Mouse (Mus musculus): ENCODE data around the gene Dlg2. TPM values are rescaled to one million over a fixed set of nuclear protein-coding genes. Genes with fewer than 3 reads are reported as not detected.

Dlg2 gene
- polyA plus RNA-seq, 1 experiment = 0.85 TPM

GRCm38 (mm10) chr7:91161643-91162175 lies 685.2 kb downstream of the Dlg2 start:
- H3K9ac ChIP-seq (ENCODE audit: low read depth, poor library complexity, severe bottlenecking) = no peak overlapping the region
- no peak overlapping the region for H3K27ac ChIP-seq (ENCODE audit: insufficient read depth, low read length)
- no peaks in the 10 kb centered on the region for H3K9me3 ChIP-seq (replicated peaks; ENCODE audit: control insufficient read depth, insufficient read depth, low read length, poor library complexity, severe bottlenecking)
- no peaks in the 10 kb centered on the region for H3K4me1 ChIP-seq (ENCODE audit: control insufficient read depth, insufficient read depth, low read length)
- no peaks in the 10 kb centered on the region for H3K27me3 ChIP-seq (ENCODE audit: control insufficient read depth, insufficient read depth, low read length, poor library complexity, severe bottlenecking)
- no peaks in the 10 kb centered on the region for H3K36me3 ChIP-seq (ENCODE audit: control insufficient read depth, insufficient read depth, low read length, poor library complexity, severe bottlenecking)
- no peak overlapping the region for H3K4me3 ChIP-seq (ENCODE audit: low read depth, low read length)
- TF ChIP-seq POLR2A (IDR thresholded peaks at IDR 0.05; ENCODE audit: insufficient read depth, low read length) (no peak), EP300 (IDR thresholded peaks at IDR 0.05; ENCODE audit: insufficient read depth, low read depth, low read length) (no peak), CTCF (IDR thresholded peaks at IDR 0.05; ENCODE audit: low read depth, low read length) (no peak)

GRCm38 (mm10) chr7:91173560-91173959 lies 697.1 kb downstream of the Dlg2 start:
- Histone ChIP-seq H3K27ac (ENCODE audit: insufficient read depth, low read length) (no peak overlapping the region), H3K9ac (ENCODE audit: low read depth, poor library complexity, severe bottlenecking) (no peak overlapping the region), H3K36me3 (ENCODE audit: control insufficient read depth, insufficient read depth, low read length, poor library complexity, severe bottlenecking) (no peaks in the 10 kb centered on the region), H3K4me1 (ENCODE audit: control insufficient read depth, insufficient read depth, low read length) (no peaks in the 10 kb centered on the region), H3K4me3 (ENCODE audit: low read depth, low read length) (no peak overlapping the region), H3K27me3 (ENCODE audit: control insufficient read depth, insufficient read depth, low read length, poor library complexity, severe bottlenecking) (no peaks in the 10 kb centered on the region), H3K9me3 (replicated peaks; ENCODE audit: control insufficient read depth, insufficient read depth, low read length, poor library complexity, severe bottlenecking) (no peaks in the 10 kb centered on the region)
- TF ChIP-seq CTCF (IDR thresholded peaks at IDR 0.05; ENCODE audit: low read depth, low read length) = no peak
- no peak for TF ChIP-seq EP300 (IDR thresholded peaks at IDR 0.05; ENCODE audit: insufficient read depth, low read depth, low read length)
- no peak for TF ChIP-seq POLR2A (IDR thresholded peaks at IDR 0.05; ENCODE audit: insufficient read depth, low read length)

DNA sequence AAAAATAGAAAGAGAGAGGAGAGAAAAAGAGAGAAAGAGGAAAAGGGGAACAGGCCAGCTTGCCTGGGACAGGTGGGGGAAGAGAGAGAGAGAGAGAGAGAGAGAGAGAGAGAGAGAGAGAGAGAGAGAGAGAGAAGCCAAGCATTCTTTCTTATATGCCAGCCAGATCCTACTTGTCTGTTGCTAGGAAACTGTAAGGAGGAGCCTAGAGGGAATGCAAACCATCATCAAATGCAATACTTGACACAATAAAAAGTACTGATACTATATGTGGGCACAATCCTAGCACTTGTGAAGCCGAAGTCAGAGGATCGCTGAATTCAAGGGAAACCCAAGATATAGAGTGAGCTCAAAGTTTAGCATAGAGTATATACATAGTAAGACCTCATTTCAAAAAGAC lies 711.7 kb downstream of the Dlg2 start:
- Histone ChIP-seq H3K9me3 (replicated peaks; ENCODE audit: control insufficient read depth, insufficient read depth, low read length, poor library complexity, severe bottlenecking) (no peaks in the 10 kb centered on the region), H3K36me3 (ENCODE audit: control insufficient read depth, insufficient read depth, low read length, poor library complexity, severe bottlenecking) (no peaks in the 10 kb centered on the region), H3K27me3 (ENCODE audit: control insufficient read depth, insufficient read depth, low read length, poor library complexity, severe bottlenecking) (no peaks in the 10 kb centered on the region), H3K27ac (ENCODE audit: insufficient read depth, low read length) (no peak overlapping the region), H3K4me1 (ENCODE audit: control insufficient read depth, insufficient read depth, low read length) (no peaks in the 10 kb centered on the region), H3K9ac (ENCODE audit: low read depth, poor library complexity, severe bottlenecking) (no peak overlapping the region), H3K4me3 (ENCODE audit: low read depth, low read length) (no peak overlapping the region)
- no peak for TF ChIP-seq POLR2A (IDR thresholded peaks at IDR 0.05; ENCODE audit: insufficient read depth, low read length)
- no peak for TF ChIP-seq EP300 (IDR thresholded peaks at IDR 0.05; ENCODE audit: insufficient read depth, low read depth, low read length)
- TF ChIP-seq CTCF (IDR thresholded peaks at IDR 0.05; ENCODE audit: low read depth, low read length) = no peak

DNA sequence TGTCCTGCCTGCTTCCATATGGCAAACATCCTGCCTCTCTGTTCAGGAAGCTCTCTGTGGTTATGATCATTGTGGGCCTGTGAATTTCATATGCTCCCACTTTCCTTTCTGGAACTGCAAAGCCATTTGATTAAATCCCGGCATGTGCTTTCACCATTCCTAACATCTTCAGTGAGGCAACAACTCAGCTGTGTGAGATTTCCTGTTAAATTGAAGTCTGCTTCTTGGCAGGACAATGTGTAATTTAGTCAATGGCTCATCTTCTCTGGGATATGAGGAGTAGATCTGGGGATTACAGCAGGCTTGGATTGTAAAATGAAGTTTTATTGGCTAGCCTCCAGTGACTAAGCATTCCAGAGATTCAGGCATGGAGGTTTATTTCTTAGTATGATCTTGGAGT lies 722.9 kb downstream of the Dlg2 start:
- no peak overlapping the region for H3K4me3 ChIP-seq (ENCODE audit: low read depth, low read length)
- H3K36me3 ChIP-seq (ENCODE audit: control insufficient read depth, insufficient read depth, low read length, poor library complexity, severe bottlenecking) = no peaks in the 10 kb centered on the region
- H3K27me3 ChIP-seq (ENCODE audit: control insufficient read depth, insufficient read depth, low read length, poor library complexity, severe bottlenecking) = no peaks in the 10 kb centered on the region
- H3K27ac ChIP-seq (ENCODE audit: insufficient read depth, low read length) = no peak overlapping the region
- TF ChIP-seq POLR2A (IDR thresholded peaks at IDR 0.05; ENCODE audit: insufficient read depth, low read length) = no peak
- no peak for TF ChIP-seq EP300 (IDR thresholded peaks at IDR 0.05; ENCODE audit: insufficient read depth, low read depth, low read length)
- no peak for TF ChIP-seq CTCF (IDR thresholded peaks at IDR 0.05; ENCODE audit: low read depth, low read length)
- H3K9me3 ChIP-seq (replicated peaks; ENCODE audit: control insufficient read depth, insufficient read depth, low read length, poor library complexity, severe bottlenecking) = no peaks in the 10 kb centered on the region
- no peaks in the 10 kb centered on the region for H3K4me1 ChIP-seq (ENCODE audit: control insufficient read depth, insufficient read depth, low read length)
- no peak overlapping the region for H3K9ac ChIP-seq (ENCODE audit: low read depth, poor library complexity, severe bottlenecking)

DNA sequence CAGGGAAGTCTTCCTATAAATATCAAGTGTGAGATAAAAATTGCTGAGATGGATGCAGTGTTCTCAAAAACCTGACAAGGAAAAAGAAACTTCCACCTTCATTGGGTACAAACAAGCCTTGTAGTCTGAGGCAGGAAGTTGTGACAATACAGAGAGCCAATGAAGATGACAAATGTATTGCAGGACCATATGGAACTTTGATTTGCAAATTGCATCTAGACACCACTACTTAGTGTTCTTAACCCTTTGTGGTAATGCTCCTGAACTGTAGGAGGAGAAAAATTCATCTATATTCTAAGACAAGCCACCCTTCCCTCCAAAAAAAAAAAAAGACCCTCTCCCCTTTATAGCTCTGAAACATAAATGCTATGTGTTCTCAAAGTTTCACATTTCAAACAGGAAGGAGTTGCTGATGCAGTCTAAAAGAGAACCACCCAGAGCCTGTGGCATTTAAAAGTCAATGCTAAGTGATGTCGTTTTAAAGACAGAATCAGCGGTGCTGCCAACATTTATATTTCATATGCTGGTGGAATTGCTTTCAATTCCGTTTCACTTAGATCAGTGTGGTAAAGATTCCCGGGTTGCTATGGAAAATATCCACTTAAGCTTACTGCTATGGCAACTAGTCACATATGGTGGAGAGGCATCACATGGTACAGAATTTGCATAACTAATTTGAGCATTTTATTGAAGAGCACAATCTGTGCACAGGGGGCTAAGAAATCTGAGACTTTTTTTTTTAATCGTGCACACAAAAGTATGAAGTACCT lies 731.8 kb downstream of the Dlg2 start:
- no peak for TF ChIP-seq EP300 (IDR thresholded peaks at IDR 0.05; ENCODE audit: insufficient read depth, low read depth, low read length)
- no peak for TF ChIP-seq CTCF (IDR thresholded peaks at IDR 0.05; ENCODE audit: low read depth, low read length)
- TF ChIP-seq POLR2A (IDR thresholded peaks at IDR 0.05; ENCODE audit: insufficient read depth, low read length) = no peak
- Histone ChIP-seq H3K27ac (ENCODE audit: insufficient read depth, low read length) (no peak overlapping the region), H3K9ac (ENCODE audit: low read depth, poor library complexity, severe bottlenecking) (no peak overlapping the region), H3K4me1 (ENCODE audit: control insufficient read depth, insufficient read depth, low read length) (no peaks in the 10 kb centered on the region), H3K4me3 (ENCODE audit: low read depth, low read length) (no peak overlapping the region), H3K9me3 (replicated peaks; ENCODE audit: control insufficient read depth, insufficient read depth, low read length, poor library complexity, severe bottlenecking) (no peaks in the 10 kb centered on the region), H3K27me3 (ENCODE audit: control insufficient read depth, insufficient read depth, low read length, poor library complexity, severe bottlenecking) (no peaks in the 10 kb centered on the region), H3K36me3 (ENCODE audit: control insufficient read depth, insufficient read depth, low read length, poor library complexity, severe bottlenecking) (no peaks in the 10 kb centered on the region)

DNA sequence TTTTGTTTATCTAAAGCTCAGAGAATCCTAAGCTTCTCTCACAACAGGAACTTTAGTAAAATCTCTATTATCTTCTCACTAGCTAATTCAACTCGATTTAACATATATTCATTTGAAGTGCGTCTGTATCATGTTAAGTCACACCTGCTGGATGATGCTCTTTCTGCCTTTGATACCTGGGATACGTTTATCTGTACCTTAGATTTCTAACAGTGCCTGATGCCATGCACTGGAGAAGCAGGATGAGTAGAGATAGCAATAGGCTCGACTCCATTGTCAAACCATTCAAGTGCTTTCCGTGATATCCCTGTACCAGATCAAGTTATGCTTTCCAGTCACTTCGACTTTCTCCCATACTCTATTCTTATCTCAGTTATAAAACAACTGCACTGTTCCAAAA lies 732.5 kb downstream of the Dlg2 start:
- H3K4me3 ChIP-seq (ENCODE audit: low read depth, low read length) = no peak overlapping the region
- no peak for TF ChIP-seq EP300 (IDR thresholded peaks at IDR 0.05; ENCODE audit: insufficient read depth, low read depth, low read length)
- no peak for TF ChIP-seq POLR2A (IDR thresholded peaks at IDR 0.05; ENCODE audit: insufficient read depth, low read length)
- TF ChIP-seq CTCF (IDR thresholded peaks at IDR 0.05; ENCODE audit: low read depth, low read length) = no peak
- H3K36me3 ChIP-seq (ENCODE audit: control insufficient read depth, insufficient read depth, low read length, poor library complexity, severe bottlenecking) = no peaks in the 10 kb centered on the region
- H3K9ac ChIP-seq (ENCODE audit: low read depth, poor library complexity, severe bottlenecking) = no peak overlapping the region
- no peaks in the 10 kb centered on the region for H3K27me3 ChIP-seq (ENCODE audit: control insufficient read depth, insufficient read depth, low read length, poor library complexity, severe bottlenecking)
- no peaks in the 10 kb centered on the region for H3K9me3 ChIP-seq (replicated peaks; ENCODE audit: control insufficient read depth, insufficient read depth, low read length, poor library complexity, severe bottlenecking)
- no peaks in the 10 kb centered on the region for H3K4me1 ChIP-seq (ENCODE audit: control insufficient read depth, insufficient read depth, low read length)
- no peak overlapping the region for H3K27ac ChIP-seq (ENCODE audit: insufficient read depth, low read length)

Measured in ES-Bruce4 (cell line).